Mouse (Mus musculus) testis, adult 2 months (tissue): ENCODE measurements at regions not wholly inside any gene's neighbourhood (a gene's known extent, or its start where the extent isn't known, plus 50 kb on each side); places are given as distances from the start of the nearest gene placed in this dataset.
"Not testable (repeated sequence)": the region's sequence is repeated elsewhere in the genome, so short reads cannot be mapped to it uniquely, and the experiment has no call there.

Experiments used
- CTCF ChIP-seq: fragments of 200-500 bp; IDR thresholded peaks from 2 replicates; pipeline ENCODE4 v1.5.1; 2012; ENCODE audit warnings: low read depth, mild to moderate bottlenecking, inconsistent platforms, low read length, moderate library complexity; ENCODE audit not compliant: control insufficient read depth, insufficient read depth, insufficient replicate concordance
- POLR2A ChIP-seq: fragments of 200-500 bp; IDR thresholded peaks from 2 replicates; pipeline ENCODE4 v1.6.1; 2012; ENCODE audit warnings: low read depth, mild to moderate bottlenecking, inconsistent platforms, low read length, moderate library complexity; ENCODE audit not compliant: control insufficient read depth

DNA sequence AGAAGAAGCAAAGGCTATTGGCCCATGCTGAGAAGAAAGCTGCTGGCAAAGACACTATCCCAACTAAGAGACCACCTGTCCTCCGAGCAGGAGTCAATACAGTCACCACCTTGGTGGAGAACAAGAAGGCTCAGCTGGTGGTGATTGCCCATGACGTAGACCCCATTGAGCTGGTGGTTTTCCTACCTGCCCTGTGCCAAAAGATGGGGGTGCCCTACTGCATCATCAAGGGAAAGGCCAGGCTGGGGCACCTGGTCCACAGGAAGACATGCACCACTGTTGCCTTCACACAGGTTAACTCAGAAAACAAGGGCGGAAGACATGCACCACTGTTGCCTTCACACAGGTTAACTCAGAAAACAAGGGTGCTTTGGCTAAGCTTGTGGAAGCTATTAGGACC is 116.3 kb downstream of the Sox4 start:
- TF ChIP-seq CTCF, POLR2A: not testable (repeated sequence)
